Mouse (Mus musculus) layer of hippocampus, postnatal 36 days (tissue): Measurements from ENCODE around the gene Tpd52l2. TPM values are rescaled to one million over a fixed set of nuclear protein-coding genes. Genes with fewer than 3 reads are reported as not detected.

Source experiments
- DNase-seq, 2 experiments: peaks; one replicate each; pipeline ENCODE4 v3.0.0; 2022
- total RNA-seq, 2 experiments: library from RNA; stranded (reverse); gene quantifications; 2 replicates each; pipeline ENCODE4 v1.2.3; 2021

The Tpd52l2 gene
- total RNA-seq, 2 experiments from 2014 or later, result 77.7 to 87.1 TPM

GRCm38 (mm10) chr2:181541761-181542380 lies 44.9 kb downstream of the Tpd52l2 start:
- no peak for DNase-seq

GRCm38 (mm10) chr2:181546142-181546541 lies 49.2 kb downstream of the Tpd52l2 start:
- DNase-seq, result no peak

- DNase-seq, result no peak
Observed at GRCm38 (mm10) chr2:181548227-181548626, 51.3 kb downstream of the Tpd52l2 start.

DNA sequence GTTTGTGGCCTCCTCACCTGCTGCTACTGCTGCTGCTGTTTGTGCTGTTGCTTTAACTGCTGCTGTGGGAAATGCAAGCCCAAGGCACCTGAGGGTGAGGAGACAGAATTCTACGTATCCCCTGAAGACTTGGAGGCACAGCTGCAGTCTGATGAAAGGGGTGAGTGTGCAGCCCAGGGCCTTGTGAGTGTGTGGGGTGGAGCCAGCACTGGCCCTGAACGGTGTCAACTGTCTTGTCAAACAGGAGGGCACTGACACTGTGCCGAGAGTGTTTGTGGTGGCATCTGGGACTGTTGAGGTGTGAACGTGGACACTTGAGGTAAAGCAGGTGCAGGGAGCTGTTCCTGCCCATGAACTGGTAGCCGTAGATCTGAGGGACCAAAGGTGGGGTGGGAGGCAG lies 51.7 kb downstream of the Tpd52l2 start:
- no peak for DNase-seq

- no peak for DNase-seq
Observed at GRCm38 (mm10) chr2:181550233-181550632, 53.3 kb downstream of the Tpd52l2 start.

- no peak for DNase-seq
Observed at GRCm38 (mm10) chr2:181553772-181554171, 56.8 kb downstream of the Tpd52l2 start.

GRCm38 (mm10) chr2:181567338-181567737 lies 70.4 kb downstream of the Tpd52l2 start:
- no peak for DNase-seq

Other genes starting within 250 kb of the Tpd52l2 start
- gene Gmeb2, start 209.1 kb upstream of the Tpd52l2 start, total RNA-seq, result 10 to 100 TPM; 17.1 to 17.4 TPM
- 100 to 1,000 TPM; 562 to 666 TPM for gene Stmn3, start 182.6 kb upstream of the Tpd52l2 start, total RNA-seq
- gene Rtel1, start 177.4 kb upstream of the Tpd52l2 start, total RNA-seq, result 10 to 100 TPM; 34.1 to 35.2 TPM
- 10 to 100 TPM; 77.5 to 83.5 TPM for gene Zgpat, start 132.2 kb upstream of the Tpd52l2 start, total RNA-seq
- gene Arfrp1, start 131.7 kb upstream of the Tpd52l2 start, total RNA-seq, result 10 to 100 TPM; 48.4 to 53.8 TPM
- 10 to 100 TPM; 38.5 to 52.5 TPM for gene Lime1, start 117.1 kb upstream of the Tpd52l2 start, total RNA-seq
- gene Zbtb46, start 37.7 kb upstream of the Tpd52l2 start, total RNA-seq, result 1 to 10 TPM; 5.8 to 6.2 TPM
- not detected for gene Abhd16b, start 3.9 kb upstream of the Tpd52l2 start, total RNA-seq
- gene Dnajc5, start 23.3 kb downstream of the Tpd52l2 start, total RNA-seq, result 100 to 1,000 TPM; 252 to 275 TPM
- gene Uckl1, start 87.8 kb downstream of the Tpd52l2 start, total RNA-seq, result 10 to 100 TPM; 59.6 to 60.7 TPM
- 10 to 100 TPM; 55.7 to 58.1 TPM for gene Prpf6, start 94.7 kb downstream of the Tpd52l2 start, total RNA-seq
- gene Zfp512b, start 95.7 kb downstream of the Tpd52l2 start, total RNA-seq, result 100 to 1,000 TPM in 1 of 2 experiments, 10 to 100 TPM in 1; 96.3 to 101 TPM
- gene Samd10, start 102.1 kb downstream of the Tpd52l2 start, total RNA-seq, result 10 to 100 TPM; 14.3 to 16.4 TPM
- 1 to 10 TPM; 1.1 to 1.6 TPM for gene Gm29797, start 159.9 kb downstream of the Tpd52l2 start, total RNA-seq
- 10 to 100 TPM in 1 of 2 experiments, 1 to 10 TPM in 1; 8.3 to 11.1 TPM for gene Sox18, start 174.5 kb downstream of the Tpd52l2 start, total RNA-seq
- gene Tcea2, start 183.2 kb downstream of the Tpd52l2 start, total RNA-seq, result 10 to 100 TPM; 60.6 to 62.0 TPM
- gene Rgs19, start 196.8 kb downstream of the Tpd52l2 start, total RNA-seq, result 10 to 100 TPM; 44.0 to 44.1 TPM
- not detected for gene Lkaaear1, start 201.3 kb downstream of the Tpd52l2 start, total RNA-seq
- 10 to 100 TPM; 47.7 to 56.7 TPM for gene Oprl1, start 217.9 kb downstream of the Tpd52l2 start, total RNA-seq